Mouse (Mus musculus) adrenal gland, postnatal 0 days (tissue): ENCODE measurements around the gene Txk. TPM values are rescaled to one million over a fixed set of nuclear protein-coding genes. Genes with fewer than 3 reads are reported as not detected.

ENCODE experiments used
- polyA plus RNA-seq: library from polyadenylated mRNA; unstranded; fragments of >200 nt; fragmentation: Nextera tagmentation; extraction: Ambion mirVana; gene quantifications from 2 replicates; pipeline ENCODE4 v1.2.1, GENCODE M21; 2015

Txk gene
- not detected in 2 replicates for polyA plus RNA-seq

DNA sequence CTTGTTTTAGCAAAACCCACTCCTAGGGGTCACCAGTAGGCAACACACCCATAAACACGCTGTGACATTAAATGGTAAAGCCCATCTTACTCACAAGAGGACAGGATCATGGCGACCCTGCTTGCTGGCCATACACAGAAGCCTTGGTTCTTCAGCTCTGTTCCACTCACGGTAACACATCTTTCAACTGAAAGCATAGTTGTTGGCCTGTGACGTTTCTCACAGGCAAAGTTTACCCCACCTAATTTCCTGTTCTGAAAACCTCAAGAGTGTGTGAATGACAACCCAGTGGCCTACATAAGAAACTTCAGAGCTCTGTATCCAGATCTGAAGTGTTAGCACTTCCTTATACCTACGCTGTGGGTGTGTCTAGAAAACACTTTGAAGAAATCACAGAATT is at the start of gene Txk:
Txk (minus strand) TSS at position 193 of the 400 bp plus-strand sequence.

GRCm38 (mm10) chr5:72647418-72647907 is 105.1 kb downstream of the Txk start, which contains the start of gene Nipal1:
Gene Nipal1 (plus strand): TSS chr5:72647795.

Other genes starting within 250 kb of the Txk start
- gene Corin, start 248.3 kb downstream of the Txk start, polyA plus RNA-seq: 0.98 and 1.0 TPM in 2 replicates
- 8.4 and 9.0 TPM in 2 replicates for gene Nfxl1, start 193.1 kb downstream of the Txk start, polyA plus RNA-seq
- gene Zar1, start 171.5 kb downstream of the Txk start, polyA plus RNA-seq: 0.21 and 0.63 TPM in 2 replicates
- 0.69 and 1.8 TPM in 2 replicates for gene Gm5868, start 165.2 kb downstream of the Txk start, polyA plus RNA-seq
- 0.07 and 0.08 TPM in 2 replicates for gene Cnga1, start 108.5 kb downstream of the Txk start, polyA plus RNA-seq
- 4.7 and 9.0 TPM in 2 replicates for gene Nipal1, start 105.0 kb downstream of the Txk start, polyA plus RNA-seq
- 3.1 and 3.8 TPM in 2 replicates for gene Tec, start 115.7 kb upstream of the Txk start, polyA plus RNA-seq
- gene Slain2, start 161.5 kb upstream of the Txk start, polyA plus RNA-seq: 12.3 and 17.8 TPM in 2 replicates
- gene Gm10135, start 221.9 kb upstream of the Txk start, polyA plus RNA-seq: not detected in 2 replicates